Mouse (Mus musculus) Patski (cell line): ENCODE measurements around the gene Ephb2. TPM values are rescaled to one million over a fixed set of nuclear protein-coding genes. Genes with fewer than 3 reads are reported as not detected.

Experiments used
- ATAC-seq: fragments of 100-300 bp; one replicate; pipeline ENCODE4 v1.8.0; 2021
- CTCF ChIA-PET: fragments of 350-600 bp; sonication (Branson Sonifier 250); formaldehyde crosslinking; loops from one replicate; lab custom pipeline; 2022; ENCODE audit warnings: inconsistent platforms; lab: Charles Lee
- POLR2A ChIA-PET: fragments of 350-600 bp; sonication (Branson Sonifier 250); formaldehyde crosslinking; loops from one replicate; lab custom pipeline; 2022; ENCODE audit warnings: antibody characterized with exemption, inconsistent platforms; lab: Charles Lee
- DNase-seq: peaks from one replicate; pipeline ENCODE4 v3.0.0-alpha.2; 2011; ENCODE audit warnings: low read depth, low spot score
- H3K27me3 ChIP-seq: fragments of 371-371 bp; one replicate; pipeline ENCODE4 v1.5.1; 2021
- CTCF ChIP-seq: fragments of 100-300 bp; IDR thresholded peaks from one replicate; pipeline ENCODE4 v1.5.1; 2021
- in situ Hi-C: fragments of 300-500 bp; cut with MboI; formaldehyde crosslinking; loops from 3 replicates; pipeline ENCODE4 v1.11.1; 2018; ENCODE audit warnings: low pct_unique_long_range_greater_than_20kb, mixed read lengths
- polyA plus RNA-seq: library from polyadenylated mRNA; unstranded; gene quantifications from one replicate; pipeline ENCODE4 v1.2.3, GENCODE M21; 2021

Gene Ephb2
- polyA plus RNA-seq, 1 experiment from 2014 or later, result 2.3 TPM

DNA sequence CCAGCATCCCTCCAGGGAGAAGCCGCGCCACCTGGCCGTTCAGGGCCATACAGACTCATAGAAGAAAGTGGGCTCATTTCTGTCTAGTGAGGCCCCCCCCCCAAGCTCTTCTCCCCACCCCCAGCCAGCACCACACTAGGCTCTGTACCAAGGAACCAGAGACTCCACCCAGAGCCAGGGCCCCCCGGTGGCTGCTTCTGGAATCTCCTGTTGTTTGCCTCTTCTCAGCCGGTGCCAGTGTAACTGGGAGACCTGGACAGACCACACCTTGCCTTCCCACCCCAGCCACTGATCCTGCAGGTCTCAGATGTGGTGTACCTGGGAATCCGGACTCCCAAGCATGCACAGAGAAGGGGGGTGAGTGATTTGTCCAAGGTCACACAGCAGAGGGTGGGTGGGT lies 151.3 kb downstream of the Ephb2 start:
- TF ChIP-seq CTCF, result no peak
- no peaks in the 10 kb centered on the region for H3K27me3 ChIP-seq
- CTCF ChIA-PET, result no interaction called here
- ATAC-seq (no peak), DNase-seq (no peak)
- in situ Hi-C loops, result no loop called here
- POLR2A ChIA-PET, result no interaction called here

- no peak for TF ChIP-seq CTCF
- CTCF ChIA-PET, result no interaction called here
- ATAC-seq (no peak), DNase-seq (no peak)
- POLR2A ChIA-PET, result no interaction called here
- in situ Hi-C loops, result no loop called here
- no peaks in the 10 kb centered on the region for H3K27me3 ChIP-seq
Observed at GRCm38 (mm10) chr4:136680641-136681040, 155.1 kb downstream of the Ephb2 start.

- no peak for DNase-seq
- ChIA-PET POLR2A (no interaction called here), CTCF (no interaction called here)
- H3K27me3 ChIP-seq, result no peaks in the 10 kb centered on the region
- in situ Hi-C loops, result loop anchor here (5.0 kb wide), 1 partner anchor 163 kb away; no protein-coding TSS in a partner anchor
- no peak for TF ChIP-seq CTCF
- no peak for ATAC-seq
Observed at GRCm38 (mm10) chr4:136679221-136679620, 156.6 kb downstream of the Ephb2 start.

DNA sequence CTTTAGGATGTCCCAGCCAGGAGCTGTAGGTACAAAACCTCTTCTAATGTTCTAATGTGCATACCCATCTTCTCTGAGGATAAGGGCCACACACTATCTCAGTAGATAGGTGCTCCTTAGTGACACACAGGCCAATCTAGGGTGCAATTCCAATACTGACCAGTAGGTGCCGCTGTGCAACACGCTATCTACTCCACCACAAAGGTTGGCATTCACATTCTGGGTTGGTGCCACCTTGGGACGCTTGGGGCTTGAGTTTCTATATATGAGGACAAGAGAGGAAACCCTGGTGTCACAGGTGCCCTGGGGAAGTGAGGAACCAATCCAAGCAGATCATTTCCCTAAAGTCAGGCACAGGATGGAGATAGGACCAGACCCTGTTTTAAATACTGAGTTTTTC lies 157.3 kb downstream of the Ephb2 start:
- no peaks in the 10 kb centered on the region for H3K27me3 ChIP-seq
- in situ Hi-C loops, result loop anchor here (5.0 kb wide), 1 partner anchor 164 kb away; no protein-coding TSS in a partner anchor
- POLR2A ChIA-PET, result no interaction called here
- CTCF ChIA-PET, result no interaction called here
- ATAC-seq, result no peak
- DNase-seq, result peak; percentile 12
- peak; percentile 82 for TF ChIP-seq CTCF

DNA sequence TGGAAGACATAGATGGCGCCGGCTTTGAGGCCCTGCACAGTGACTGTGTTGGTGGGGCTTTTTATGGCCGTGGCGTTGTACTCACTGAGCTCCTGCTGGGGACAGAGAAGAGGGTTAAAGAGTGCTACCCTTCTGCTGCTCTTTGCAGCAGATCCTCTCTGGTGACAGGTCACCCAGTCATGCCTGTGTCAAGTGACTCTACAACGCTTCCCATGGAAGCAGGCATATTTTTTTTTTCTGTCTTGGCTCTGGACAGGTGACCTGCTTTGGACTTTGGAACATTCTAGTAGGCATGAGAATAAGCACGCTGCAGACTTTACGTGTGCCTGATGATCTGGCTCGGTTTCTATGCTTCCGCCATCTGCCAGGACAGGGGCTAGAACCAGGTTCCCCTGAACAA lies 160.3 kb downstream of the Ephb2 start:
- DNase-seq, result no peak
- in situ Hi-C loops, result loop anchor here (5.0 kb wide), 1 partner anchor 167 kb away; no protein-coding TSS in a partner anchor
- TF ChIP-seq CTCF, result no peak
- POLR2A ChIA-PET, result no interaction called here
- CTCF ChIA-PET, result interaction anchor here (0.6 to 2.3 kb wide), 2 partner anchors 167 kb away, joined by 3 to 4 read pairs; no protein-coding TSS in a partner anchor
- H3K27me3 ChIP-seq, result no peaks in the 10 kb centered on the region
- no peak for ATAC-seq

- ChIA-PET CTCF (no interaction called here), POLR2A (interaction anchor here (0.6 kb wide), 1 partner anchor 222 kb away, joined by 9 read pairs; no protein-coding TSS in a partner anchor)
- H3K27me3 ChIP-seq, result no peaks in the 10 kb centered on the region
- in situ Hi-C loops, result no loop called here
- ATAC-seq (no peak), DNase-seq (no peak)
- no peak for TF ChIP-seq CTCF
Observed at GRCm38 (mm10) chr4:136672335-136673090, 163.3 kb downstream of the Ephb2 start.

DNA sequence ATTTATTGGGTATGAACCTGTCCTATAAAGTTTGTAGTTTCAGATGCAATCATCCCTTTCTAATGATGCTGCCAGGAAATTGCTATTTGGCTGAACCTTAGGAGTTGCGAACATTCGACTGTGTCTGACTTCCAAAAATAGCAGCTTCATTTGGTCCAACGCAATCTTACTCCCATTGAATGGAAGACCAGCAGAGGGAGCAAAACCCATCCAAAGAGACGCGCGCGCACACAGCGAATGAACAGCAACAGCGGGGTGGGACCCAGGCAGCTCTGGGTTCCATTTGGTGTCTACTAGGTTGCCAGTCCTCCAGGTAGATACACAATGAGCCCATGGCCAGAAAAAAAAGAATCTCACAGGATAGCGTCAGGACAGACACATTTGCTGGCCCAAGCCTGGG lies 168.0 kb downstream of the Ephb2 start:
- TF ChIP-seq CTCF, result no peak
- DNase-seq (no peak), ATAC-seq (no peak)
- H3K27me3 ChIP-seq, result no peaks in the 10 kb centered on the region
- CTCF ChIA-PET, result no interaction called here
- in situ Hi-C loops, result loop anchor here (10.0 kb wide), 1 partner anchor 397 kb away; no protein-coding TSS in a partner anchor
- POLR2A ChIA-PET, result no interaction called here

DNA sequence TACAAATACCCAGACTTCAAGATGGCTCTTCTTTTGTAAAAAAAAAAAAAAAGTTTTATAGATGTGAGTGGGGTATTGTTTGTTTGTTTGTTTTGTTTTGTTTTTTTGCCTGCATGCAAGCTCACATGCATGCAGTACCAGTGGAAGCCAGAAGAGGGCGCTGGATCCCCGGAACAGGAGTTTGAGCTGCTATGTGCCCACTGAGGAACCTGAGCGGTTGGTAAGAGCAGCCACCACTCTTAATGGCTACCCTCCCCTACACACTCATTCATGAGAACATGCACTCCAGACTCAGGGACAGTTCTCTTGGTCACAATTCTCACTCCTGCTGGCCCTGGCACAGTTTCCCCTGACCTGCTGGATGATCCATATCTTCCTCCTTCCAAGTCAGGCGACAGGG lies 169.8 kb downstream of the Ephb2 start:
- no peak for TF ChIP-seq CTCF
- POLR2A ChIA-PET, result no interaction called here
- ATAC-seq (no peak), DNase-seq (no peak)
- in situ Hi-C loops, result loop anchor here (10.0 kb wide), 1 partner anchor 399 kb away; no protein-coding TSS in a partner anchor
- H3K27me3 ChIP-seq, result no peaks in the 10 kb centered on the region
- CTCF ChIA-PET, result no interaction called here

DNA sequence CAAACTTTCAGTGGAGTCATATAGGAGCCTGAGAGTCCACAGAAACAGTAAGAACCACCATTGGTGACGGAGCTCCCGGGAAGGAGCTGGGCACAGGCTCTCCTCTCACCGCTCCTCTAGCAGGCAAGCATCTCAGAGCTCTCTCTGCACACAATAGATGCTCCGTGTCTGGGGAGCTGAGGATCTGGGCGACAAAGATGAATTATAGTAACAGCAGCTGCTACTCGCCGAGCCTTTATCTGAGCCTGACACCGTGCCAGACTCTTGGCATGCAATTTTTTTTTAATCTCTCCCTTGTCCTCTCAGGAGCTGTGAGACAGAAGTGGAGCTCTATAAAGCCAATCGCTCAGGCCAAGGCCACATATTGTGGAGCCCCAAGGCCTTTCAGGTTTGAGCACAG lies 170.7 kb downstream of the Ephb2 start:
- POLR2A ChIA-PET, result interaction anchor here (0.6 kb wide), 1 partner anchor 384 kb away, joined by 3 read pairs; no protein-coding TSS in a partner anchor
- no peak for TF ChIP-seq CTCF
- DNase-seq (no peak), ATAC-seq (no peak)
- in situ Hi-C loops, result loop anchor here (10.0 kb wide), 1 partner anchor 400 kb away; no protein-coding TSS in a partner anchor
- CTCF ChIA-PET, result no interaction called here
- H3K27me3 ChIP-seq, result no peaks in the 10 kb centered on the region

GRCm38 (mm10) chr4:136657914-136658313 lies 177.9 kb downstream of the Ephb2 start:
- no peak for DNase-seq
- no peak for ATAC-seq
- in situ Hi-C loops, result no loop called here
- H3K27me3 ChIP-seq, result no peaks in the 10 kb centered on the region
- TF ChIP-seq CTCF, result no peak
- CTCF ChIA-PET, result no interaction called here
- POLR2A ChIA-PET, result no interaction called here

DNA sequence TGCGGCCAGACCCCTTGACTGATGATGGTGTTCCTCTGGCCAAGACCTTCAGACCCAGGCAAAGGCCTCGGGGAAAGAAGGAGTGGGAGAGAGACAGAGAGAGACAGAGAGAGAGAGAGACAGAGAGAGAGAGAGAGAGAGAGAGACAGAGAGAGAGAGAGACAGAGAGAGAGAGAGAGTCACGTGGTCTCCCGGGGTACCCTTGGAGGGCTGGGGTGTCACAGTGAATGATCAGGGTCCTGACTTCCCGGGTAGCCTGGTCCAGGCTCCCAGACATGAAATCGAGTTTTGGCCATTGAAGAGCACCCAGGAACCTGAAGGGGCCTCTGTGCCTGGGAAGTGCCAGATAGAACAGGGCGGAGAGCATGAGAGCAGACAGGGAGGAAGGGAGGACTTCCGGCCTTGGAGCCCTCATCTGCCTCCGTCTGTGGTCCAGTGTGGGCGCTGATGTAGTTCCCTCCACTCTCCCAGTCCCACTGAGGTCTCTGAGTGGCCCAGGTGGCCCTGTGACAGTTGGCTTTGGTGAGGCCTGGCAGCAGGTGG lies 182.0 kb downstream of the Ephb2 start:
- DNase-seq, result no peak
- ChIA-PET CTCF (no interaction called here), POLR2A (no interaction called here)
- in situ Hi-C loops, result no loop called here
- no peaks in the 10 kb centered on the region for H3K27me3 ChIP-seq
- TF ChIP-seq CTCF, result no peak
- ATAC-seq, result no peak
